Mouse (Mus musculus) myocyte (in vitro differentiated cells): ENCODE measurements around the gene Ino80.

ENCODE experiments used
- CEBPB ChIP-seq: IDR thresholded peaks from 2 replicates; pipeline ENCODE4 v1.6.1; 2011; ENCODE audit warnings: mild to moderate bottlenecking, moderate library complexity; ENCODE audit not compliant: poor library complexity, insufficient read depth, severe bottlenecking
- MYOD1 ChIP-seq, 3 experiments: IDR thresholded peaks; one replicate each; pipeline ENCODE4 v1.6.1; 2011; ENCODE audit warnings: control low read depth in 2 of 3, low read depth in 2 of 3, mild to moderate bottlenecking in 2 of 3, moderate library complexity in 1 of 3; ENCODE audit not compliant: insufficient read length in 2 of 3, control insufficient read depth in 1 of 3
- POLR2A ChIP-seq: IDR thresholded peaks from one replicate; pipeline ENCODE4 v1.6.1; 2011; ENCODE audit warnings: low read depth, mild to moderate bottlenecking, control low read depth, moderate library complexity; ENCODE audit not compliant: insufficient read length
- POLR2AphosphoS2 ChIP-seq: IDR thresholded peaks from one replicate; pipeline ENCODE4 v1.6.1; 2011; ENCODE audit warnings: low read depth, control low read depth; ENCODE audit not compliant: insufficient read length
- TCF12 ChIP-seq: IDR thresholded peaks from one replicate; pipeline ENCODE4 v1.6.1; 2011; ENCODE audit warnings: mild to moderate bottlenecking, control low read depth; ENCODE audit not compliant: poor library complexity, insufficient read depth, severe bottlenecking
- USF1 ChIP-seq: IDR thresholded peaks from one replicate; pipeline ENCODE4 v1.6.1; 2011; ENCODE audit warnings: low read depth, mild to moderate bottlenecking, control low read depth, moderate library complexity

- TF ChIP-seq POLR2A (no peak), CEBPB (no peak), POLR2AphosphoS2 (no peak), MYOD1 (IDR thresholded peaks at IDR 0.05; ENCODE audit: control insufficient read depth in 1 of 3, insufficient read length in 2 of 3, low read depth in 2 of 3) (no peak), USF1 (no peak), TCF12 (no peak)
Observed at GRCm38 (mm10) chr2:119461028-119461427, 16.5 kb downstream of the Ino80 start.
